Mouse (Mus musculus) megakaryocyte, embryonic 14.5 days (primary cell): ENCODE measurements around the gene Opcml.

Experiments
- FLI1 ChIP-seq: IDR thresholded peaks from 2 replicates; pipeline ENCODE4 v1.6.1; 2012; ENCODE audit warnings: low read length, inconsistent platforms, mixed read lengths
- GATA1 ChIP-seq: IDR thresholded peaks from 3 replicates; pipeline ENCODE4 v1.6.1; 2012; ENCODE audit warnings: mixed read lengths, low read length, inconsistent platforms, borderline replicate concordance

DNA sequence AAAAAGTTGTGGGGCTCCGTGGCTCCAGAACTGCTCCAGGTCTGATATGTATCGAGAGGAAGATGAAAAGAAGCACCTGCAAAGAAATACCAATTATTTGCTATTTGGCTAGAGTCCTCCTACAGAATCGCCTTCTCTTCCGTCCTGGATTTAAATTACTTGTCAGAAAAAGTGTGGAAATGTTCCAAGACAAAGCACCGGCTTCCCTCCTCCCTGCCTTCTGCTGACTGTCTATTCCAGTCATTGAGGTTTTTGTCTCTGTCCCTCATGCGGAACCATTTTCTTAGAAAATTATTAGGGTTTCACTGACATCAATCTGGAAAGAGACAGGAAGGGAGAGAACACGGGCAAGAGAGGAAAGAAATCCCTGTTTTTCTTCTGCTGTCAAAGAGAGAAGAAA lies 1065.3 kb downstream of the Opcml start:
- TF ChIP-seq FLI1, result no peak
- TF ChIP-seq GATA1, result no peak
